In genomic region chr11:111280769-111281168, GRCm38 (mm10) we compare ENCODE assay signal across 17 mouse cellular contexts.
"Had no signal": no experiment of that assay in that cellular context is flagged by ENCODE, and none has a peak within 500 bp of the region (broad histone marks: within the 10 kb centered on the region; RNA-seq: fewer than 3 reads in every experiment).

No protein-coding gene starts in this region.

- ATAC-seq: intestine, embryonic 16.5 days; liver, postnatal 0 days; lung, postnatal 0 days had no signal

- H3K36me3 ChIP-seq: limb, embryonic 12.5 days; limb, embryonic 15.5 days had no signal

- H3K4me2 ChIP-seq: limb, embryonic 12.5 days; limb, embryonic 15.5 days; liver, embryonic 11.5 days; lung, embryonic 14.5 days; midbrain, embryonic 11.5 days had no signal

- H3K9ac ChIP-seq: limb, embryonic 12.5 days; limb, embryonic 15.5 days; liver, embryonic 14.5 days; liver, postnatal 0 days; lung, embryonic 14.5 days had no signal

- H3K4me1 ChIP-seq: limb, embryonic 15.5 days; megakaryocyte, embryonic 14.5 days had no signal

- H3K4me3 ChIP-seq: limb, embryonic 12.5 days; limb, embryonic 15.5 days; megakaryocyte, embryonic 14.5 days had no signal

- H3K9me3 ChIP-seq: limb, embryonic 12.5 days; limb, embryonic 15.5 days had no signal

- DNase-seq: liver, postnatal 0 days; lung, embryonic 14.5 days; midbrain, embryonic 14.5 days; right cerebral cortex, postnatal 14 days; right cerebral cortex, postnatal 4 days; thymus, adult 2 months; thymus, postnatal 14 days; thymus, postnatal 4 days had no signal

- H3K27ac ChIP-seq: limb, embryonic 12.5 days; limb, embryonic 15.5 days; liver, embryonic 14.5 days; macrophage had no signal

- H3K27me3 ChIP-seq: limb, embryonic 12.5 days; limb, embryonic 15.5 days; megakaryocyte, embryonic 14.5 days had no signal
